Mouse (Mus musculus): ENCODE measurements at regions not wholly inside any gene's neighbourhood (a gene's known extent, or its start where the extent isn't known, plus 50 kb on each side); places are given as distances from the start of the nearest gene placed in this dataset.

DNA sequence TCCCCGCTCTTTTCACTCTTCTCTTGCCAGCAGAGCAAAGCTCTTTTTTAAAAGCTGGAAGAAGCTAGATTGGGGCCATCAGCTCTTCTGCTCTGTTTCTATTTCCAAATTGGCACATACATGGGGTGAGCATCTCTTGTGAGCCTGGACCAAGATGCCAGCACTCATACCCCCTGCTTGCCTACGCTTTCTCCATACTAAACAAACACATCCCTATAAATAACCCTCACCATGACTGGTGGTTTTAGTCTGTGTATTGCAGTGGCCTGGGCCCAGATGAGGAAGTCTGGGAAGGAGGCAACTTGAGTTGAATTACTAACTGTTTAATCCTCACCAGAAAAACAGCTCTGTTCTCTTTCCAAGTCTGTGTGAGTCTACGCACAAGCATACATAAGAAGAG, 110.0 kb downstream of the Hlx start:
- TF ChIP-seq HCFC1 (IDR thresholded peaks at IDR 0.05; ENCODE audit: low read depth, low read length) (no peak), CTCF (IDR thresholded peaks at IDR 0.05 in 2 of 3, conservative IDR thresholded peaks at IDR 0.05 in 1 of 3; ENCODE audit: control insufficient read depth in 1 of 3, insufficient read depth in 1 of 3, low read depth in 2 of 3, low read length in 3 of 3, poor library complexity in 1 of 3, severe bottlenecking in 1 of 3) (no peak), MAX (IDR thresholded peaks at IDR 0.05; ENCODE audit: low read length) (no peak), ETS1 (IDR thresholded peaks at IDR 0.05; ENCODE audit: low read depth, low read length) (no peak), ZNF384 (IDR thresholded peaks at IDR 0.05; ENCODE audit: low read depth, low read length) (no peak), POLR2A (IDR thresholded peaks at IDR 0.05; ENCODE audit: control insufficient read depth in 1 of 2, insufficient read depth in 1 of 2, low read depth in 1 of 2, low read length in 2 of 2, poor library complexity in 1 of 2) (no peak)

Data from MEL (cell line).